Mouse (Mus musculus) bone marrow macrophage, adult 2 months (primary cell): ENCODE data around the gene Gpr87.

ENCODE experiments used
- CTCF ChIP-seq: IDR thresholded peaks from 2 replicates; pipeline ENCODE4 v1.5.1; 2012; ENCODE audit warnings: low read depth, mild to moderate bottlenecking, low read length, moderate library complexity
- POLR2A ChIP-seq: IDR thresholded peaks from 2 replicates; pipeline ENCODE4 v1.6.1; 2012; ENCODE audit warnings: mild to moderate bottlenecking, low read depth, low read length, borderline replicate concordance

- TF ChIP-seq CTCF (no peak), POLR2A (no peak)
Measured at GRCm38 (mm10) chr3:59135911-59136653, 58.8 kb downstream of the Gpr87 start.
